Mouse (Mus musculus) midbrain, postnatal 0 days (tissue): ENCODE results near the gene Drc7. TPM values are rescaled to one million over a fixed set of nuclear protein-coding genes. Genes with fewer than 3 reads are reported as not detected.

Source experiments
- ATAC-seq: fragments of 200-750 bp; cut with Nextera tagmentation; 2 replicates; pipeline ENCODE4 v1.8.0; 2017; ENCODE audit warnings: moderate number of reproducible peaks, mild to moderate bottlenecking, moderate TSS enrichment, moderate library complexity; ENCODE audit not compliant: low FRiP score
- DNase-seq: peaks from one replicate; pipeline ENCODE4 v3.0.0-alpha.2; 2015; ENCODE audit warnings: low spot score
- H3K27ac ChIP-seq: fragments of 300-500 bp; sonication (generic); 2 replicates; pipeline ENCODE4 v1.5.1; 2014; ENCODE audit warnings: low read depth, mild to moderate bottlenecking, low read length, mixed read lengths
- H3K27me3 ChIP-seq: fragments of 300-500 bp; sonication (generic); 2 replicates; pipeline ENCODE4 v1.6.1; 2014; ENCODE audit warnings: low read length, control low read depth, mixed read lengths; ENCODE audit not compliant: insufficient read depth
- H3K36me3 ChIP-seq: fragments of 300-500 bp; sonication (generic); 2 replicates; pipeline ENCODE4 v1.6.1; 2014; ENCODE audit warnings: low read length, control low read depth, mixed read lengths; ENCODE audit not compliant: insufficient read depth
- H3K4me1 ChIP-seq: fragments of 300-500 bp; sonication (generic); 2 replicates; pipeline ENCODE4 v1.6.1; 2014; ENCODE audit warnings: mild to moderate bottlenecking, control low read depth, antibody characterized with exemption, low read length, mixed read lengths; ENCODE audit not compliant: insufficient read depth
- H3K4me2 ChIP-seq: fragments of 300-500 bp; sonication (generic); 2 replicates; pipeline ENCODE4 v1.6.1; 2014; ENCODE audit warnings: low read depth, mild to moderate bottlenecking, low read length, mixed read lengths; ENCODE audit not compliant: poor library complexity, severe bottlenecking
- H3K4me3 ChIP-seq: fragments of 300-500 bp; sonication (generic); 2 replicates; pipeline ENCODE4 v1.5.1; 2014; ENCODE audit warnings: low read depth, mild to moderate bottlenecking, low read length, moderate library complexity
- H3K9ac ChIP-seq: fragments of 300-500 bp; sonication (generic); replicated peaks from 2 replicates; pipeline ENCODE4 v1.6.1; 2014; ENCODE audit warnings: mild to moderate bottlenecking, low read length, moderate library complexity, mixed read lengths; ENCODE audit not compliant: poor library complexity, severe bottlenecking
- H3K9me3 ChIP-seq: fragments of 300-500 bp; sonication (generic); 2 replicates; pipeline ENCODE4 v1.6.1; 2016; ENCODE audit warnings: low read length, control low read depth
- CTCF ChIP-seq: IDR thresholded peaks from 2 replicates; pipeline ENCODE4 v1.5.1; 2016; ENCODE audit warnings: antibody characterized with exemption, mild to moderate bottlenecking
- WGBS: fragments of 180-500 bp; shearing (Covaris S2); extraction: QIAGEN DNeasy Blood & Tissue Kit; methylation state at CpG from one replicate; pipeline ENCODE4 v1.1.7; 2014; 5-methylcytosine and 5-hydroxymethylcytosine counted together
- polyA plus RNA-seq: library from polyadenylated mRNA; unstranded; fragments of >200 nt; fragmentation: Nextera tagmentation; extraction: Ambion mirVana; gene quantifications from 2 replicates; pipeline ENCODE4 v1.2.1, GENCODE M21; 2015
- total RNA-seq: library from RNA; depleted of rRNA; stranded (reverse); fragments of >200 nt; gene quantifications from 2 replicates; pipeline ENCODE4 v1.2.3, GENCODE M21; 2014

The Drc7 gene
- total and polyA plus RNA-seq, 2 experiments from 2014 or later = 3.6 to 9.8 TPM

DNA sequence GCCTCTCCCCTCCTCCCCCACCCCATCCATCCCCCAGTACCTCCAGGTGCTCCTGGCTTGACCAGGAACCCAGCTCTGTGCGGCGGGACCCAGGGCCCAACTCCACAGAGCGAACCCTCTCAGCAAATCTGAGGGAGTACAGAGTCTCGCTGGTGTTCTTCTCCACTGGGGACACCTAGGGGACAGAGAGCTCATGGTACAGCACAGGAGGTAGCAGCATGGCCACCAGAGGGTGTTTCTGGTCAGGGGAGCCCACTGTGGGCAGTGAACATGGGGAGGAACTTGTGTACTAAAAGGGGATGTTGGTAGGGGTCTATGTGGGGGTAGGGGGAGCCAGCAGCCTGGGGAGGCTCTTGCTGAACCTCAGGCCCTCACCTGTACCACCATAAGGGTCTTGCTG is 47.1 kb downstream of the Drc7 start:
- H3K9me3 ChIP-seq = no peaks in the 10 kb centered on the region
- DNase-seq (no peak), ATAC-seq (0 out of 2 replicates have a peak, but pooled peaks have one; percentile 39)
- H3K27me3 ChIP-seq = no peaks in the 10 kb centered on the region
- no peak overlapping the region for H3K4me3 ChIP-seq
- no peak overlapping the region for H3K27ac ChIP-seq
- no peaks in the 10 kb centered on the region for H3K4me1 ChIP-seq
- peak; percentile 71 for TF ChIP-seq CTCF
- H3K36me3 ChIP-seq = peaks cover 82% of the 10 kb centered on the region
- H3K9ac ChIP-seq = no peak overlapping the region
- no peak overlapping the region for H3K4me2 ChIP-seq
- WGBS = 76% methylated on average over 4 of the region's 4 CpGs

- Histone ChIP-seq H3K27ac (no peak overlapping the region), H3K4me3 (no peak overlapping the region), H3K9me3 (no peaks in the 10 kb centered on the region), H3K9ac (no peak overlapping the region), H3K27me3 (no peaks in the 10 kb centered on the region), H3K4me2 (no peak overlapping the region), H3K36me3 (peaks cover 62% of the 10 kb centered on the region), H3K4me1 (no peaks in the 10 kb centered on the region)
- 87% methylated on average over 13 of the region's 13 CpGs for WGBS
- no peak for TF ChIP-seq CTCF
- ATAC-seq = no peak
- no peak for DNase-seq
Measured at GRCm38 (mm10) chr8:95107306-95107705, 52.4 kb downstream of the Drc7 start.

DNA sequence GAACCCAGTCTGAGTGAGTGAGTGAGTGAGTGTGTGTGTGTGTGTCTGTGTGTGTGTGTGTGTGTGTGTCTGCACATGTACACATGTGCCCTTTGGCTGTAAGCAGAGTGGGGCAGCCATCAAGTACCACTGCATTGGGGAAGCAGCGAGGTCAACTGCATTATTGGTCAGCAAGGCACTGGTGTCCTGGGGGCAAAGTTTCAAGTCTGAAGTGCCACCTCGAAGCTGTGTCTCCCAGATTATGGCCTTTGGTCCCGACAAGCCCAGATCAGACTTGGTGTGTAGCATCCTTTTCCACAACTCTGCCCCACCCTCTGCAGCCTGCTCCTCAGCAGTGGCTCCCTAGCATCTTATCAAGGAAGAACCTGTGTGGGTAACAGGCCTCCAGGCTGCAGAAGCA is 57.7 kb downstream of the Drc7 start:
- H3K27me3 ChIP-seq = no peaks in the 10 kb centered on the region
- no peaks in the 10 kb centered on the region for H3K4me1 ChIP-seq
- no peak overlapping the region for H3K4me3 ChIP-seq
- peaks cover 28% of the 10 kb centered on the region for H3K36me3 ChIP-seq
- H3K9me3 ChIP-seq = no peaks in the 10 kb centered on the region
- ATAC-seq (no peak), DNase-seq (no peak)
- no peak overlapping the region for H3K27ac ChIP-seq
- TF ChIP-seq CTCF = no peak
- no peak overlapping the region for H3K9ac ChIP-seq
- no peak overlapping the region for H3K4me2 ChIP-seq
- WGBS = 95% methylated on average over 3 of the region's 3 CpGs

DNA sequence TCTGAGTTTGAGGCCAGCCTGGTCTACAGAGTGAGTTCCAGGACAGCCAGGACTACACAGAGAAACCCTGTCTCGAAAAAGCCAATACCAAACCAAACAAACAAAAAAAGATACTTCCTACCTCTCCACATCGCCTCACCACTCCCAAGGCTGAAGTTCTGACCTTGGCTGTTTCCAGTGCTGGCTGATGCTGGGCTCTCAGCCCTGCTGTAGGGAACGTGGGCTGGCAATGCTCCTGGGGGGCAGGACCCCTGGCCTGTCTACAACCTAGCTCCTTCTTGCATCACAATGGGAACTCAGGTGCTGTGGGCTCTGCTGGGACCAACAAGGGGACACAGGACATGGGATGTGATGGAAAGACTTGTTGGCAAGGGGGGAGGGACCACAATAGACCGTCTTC is 58.2 kb downstream of the Drc7 start:
- no peak overlapping the region for H3K9ac ChIP-seq
- peaks cover 23% of the 10 kb centered on the region for H3K36me3 ChIP-seq
- H3K9me3 ChIP-seq = no peaks in the 10 kb centered on the region
- 76% methylated on average over 4 of the region's 4 CpGs for WGBS
- H3K4me2 ChIP-seq = no peak overlapping the region
- H3K4me3 ChIP-seq = no peak overlapping the region
- no peak for DNase-seq
- no peak for TF ChIP-seq CTCF
- no peak overlapping the region for H3K27ac ChIP-seq
- H3K27me3 ChIP-seq = no peaks in the 10 kb centered on the region
- ATAC-seq = no peak
- no peaks in the 10 kb centered on the region for H3K4me1 ChIP-seq

DNA sequence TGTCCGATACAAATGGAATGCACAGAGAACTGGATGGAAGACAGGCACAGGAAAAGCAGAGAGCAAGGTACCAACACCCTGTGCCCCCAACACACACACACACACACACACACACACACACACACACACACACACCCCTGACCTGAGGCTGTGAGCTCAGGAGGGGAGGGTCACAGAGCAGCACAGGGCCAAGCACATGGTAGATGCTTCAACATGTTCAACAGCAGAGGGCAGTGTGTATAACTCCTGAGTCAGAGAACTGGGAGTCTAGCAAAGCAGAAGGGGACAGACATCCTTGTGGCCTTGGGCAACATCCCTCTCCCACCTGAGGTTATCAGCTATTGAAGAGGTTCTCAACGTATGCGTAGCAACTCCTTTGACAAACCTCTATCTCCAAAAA is 58.8 kb downstream of the Drc7 start:
- no peak overlapping the region for H3K4me3 ChIP-seq
- whole genome bisulfite sequencing = 85% methylated on average over 3 of the region's 3 CpGs
- H3K27ac ChIP-seq = no peak overlapping the region
- DNase-seq (peak; percentile 73), ATAC-seq (peak; percentile 63; the same call in 1 of the 2 replicates)
- H3K36me3 ChIP-seq = peaks cover 16% of the 10 kb centered on the region
- no peaks in the 10 kb centered on the region for H3K4me1 ChIP-seq
- H3K4me2 ChIP-seq = no peak overlapping the region
- H3K9me3 ChIP-seq = no peaks in the 10 kb centered on the region
- H3K9ac ChIP-seq = no peak overlapping the region
- H3K27me3 ChIP-seq = no peaks in the 10 kb centered on the region
- TF ChIP-seq CTCF = peak; percentile 88

GRCm38 (mm10) chr8:95123455-95123854 is 68.6 kb downstream of the Drc7 start:
- H3K9ac ChIP-seq = no peak overlapping the region
- WGBS = 91% methylated on average over 5 of the region's 5 CpGs
- peaks cover 26% of the 10 kb centered on the region for H3K36me3 ChIP-seq
- H3K4me1 ChIP-seq = no peaks in the 10 kb centered on the region
- TF ChIP-seq CTCF = peak; percentile 46
- DNase-seq (no peak), ATAC-seq (no peak)
- H3K27ac ChIP-seq = no peak overlapping the region
- no peaks in the 10 kb centered on the region for H3K27me3 ChIP-seq
- H3K4me2 ChIP-seq = no peak overlapping the region
- no peaks in the 10 kb centered on the region for H3K9me3 ChIP-seq
- no peak overlapping the region for H3K4me3 ChIP-seq
